In the genomic region with DNA sequence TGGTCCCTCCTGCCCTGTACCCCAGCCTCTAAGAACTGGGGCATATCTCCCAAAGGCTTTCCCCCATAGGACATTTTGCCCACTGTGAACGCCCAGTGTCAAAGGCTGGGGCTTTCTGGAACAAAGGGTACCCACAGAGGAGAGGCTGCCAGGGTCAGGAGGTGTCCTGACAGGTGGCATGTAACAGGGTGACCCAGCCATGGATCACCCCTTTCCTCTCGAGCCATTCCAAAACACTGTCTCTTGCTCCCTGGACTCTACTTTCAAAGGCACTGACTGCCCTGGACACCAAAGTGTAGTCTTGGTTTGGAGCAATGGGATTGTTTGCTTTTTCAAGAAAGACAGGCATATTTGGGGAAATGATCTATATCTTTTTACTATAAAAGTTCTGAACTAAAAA, we compare ENCODE assay signal across 26 mouse cellular contexts. TPM values are rescaled to one million over a fixed set of nuclear protein-coding genes. Genes with fewer than 3 reads are reported as not detected.
A peak's percentile ranks its signal among the peaks of the same experiment; 100 is the strongest.
DNase-seq lines count a peak whose midpoint lies in the region; ATAC-seq and TF ChIP-seq lines count a peak whose summit lies in the region.
"Had no signal": no experiment of that assay in that cellular context is flagged by ENCODE, and none has a peak within 500 bp of the region (broad histone marks: within the 10 kb centered on the region; RNA-seq: fewer than 3 reads in every experiment).

No protein-coding gene starts in this region.

- TF ChIP-seq CTCF in kidney, adult 2 months (conservative IDR thresholded peaks at IDR 0.05; ENCODE audit: insufficient read depth, insufficient read length, low read depth, low read length), result no peak

- ATAC-seq in heart, embryonic 11.5 days (replicated peaks; ENCODE audit: insufficient number of reproducible peaks, low FRiP score, low TSS enrichment), result no peak
- ATAC-seq in megakaryocyte, adult 5-6 weeks (ENCODE audit: poor library complexity, severe bottlenecking), result no peak
- ATAC-seq: activated CD4-positive, CD25-positive, alpha-beta regulatory T cell, adult 4 months; forebrain, embryonic 13.5 days; midbrain, embryonic 13.5 days had no signal

- no peak overlapping the region for H3K4me2 ChIP-seq in heart, embryonic 11.5 days
- H3K4me2 ChIP-seq: forebrain, embryonic 13.5 days; hindbrain, embryonic 12.5 days; liver, embryonic 13.5 days; midbrain, embryonic 13.5 days had no signal

- peaks cover 51% of the 10 kb centered on the region for H3K4me1 ChIP-seq in heart, embryonic 11.5 days (ENCODE audit: control insufficient read depth, insufficient read depth, low read length)
- H3K4me1 ChIP-seq in kidney, adult 2 months (ENCODE audit: control insufficient read depth, insufficient read depth, low read length), result peaks cover 30% of the 10 kb centered on the region
- H3K4me1 ChIP-seq in megakaryocyte, embryonic 14.5 days, result peaks cover 89% of the 10 kb centered on the region
- H3K4me1 ChIP-seq: forebrain, embryonic 13.5 days; midbrain, embryonic 13.5 days had no signal

- no peak for TF ChIP-seq POLR2A in kidney, adult 2 months (IDR thresholded peaks at IDR 0.05; ENCODE audit: low read depth, low read length)

- no peaks in the 10 kb centered on the region for H3K9me3 ChIP-seq in heart, embryonic 11.5 days (replicated peaks; ENCODE audit: control insufficient read depth, low read length)
- no peaks in the 10 kb centered on the region for H3K9me3 ChIP-seq in megakaryocyte, embryonic 14.5 days
- H3K9me3 ChIP-seq: forebrain, embryonic 13.5 days; hindbrain, embryonic 12.5 days; liver, embryonic 13.5 days; midbrain, embryonic 13.5 days had no signal

- peak overlapping the region; percentile 32; the same call in 1 of the 2 replicates for H3K27ac ChIP-seq in heart, embryonic 11.5 days (ENCODE audit: low read depth, low read length)
- peak overlapping the region; percentile 45 for H3K27ac ChIP-seq in kidney, adult 2 months (ENCODE audit: insufficient read depth, low read depth, low read length)
- peak overlapping the region; percentile 94 for H3K27ac ChIP-seq in macrophage
- H3K27ac ChIP-seq: forebrain, embryonic 13.5 days; hindbrain, embryonic 12.5 days; liver, embryonic 13.5 days; midbrain, embryonic 13.5 days had no signal

- H3K36me3 ChIP-seq in heart, embryonic 11.5 days (ENCODE audit: control insufficient read depth, insufficient read depth, low read length), result peaks cover 14% of the 10 kb centered on the region
- no peaks in the 10 kb centered on the region for H3K36me3 ChIP-seq in kidney, adult 2 months (ENCODE audit: control insufficient read depth, insufficient read depth, low read length)
- peaks cover 58% of the 10 kb centered on the region for H3K36me3 ChIP-seq in megakaryocyte, embryonic 14.5 days (replicated peaks; ENCODE audit: low read length)
- peaks cover 6% of the 10 kb centered on the region; the same call in 1 of the 2 replicates for H3K36me3 ChIP-seq in macrophage (ENCODE audit: inconsistent target)

- no peak for DNase-seq in heart, adult 9 months (ENCODE audit: low spot score in 2 of 2)
- DNase-seq in kidney, adult 2 months, result no peak
- DNase-seq in kidney, adult 11 months, result no peak
- DNase-seq: adrenal gland, adult 8-10 months; B cell, adult 2 months; cerebellum, adult 8-10 months; cerebellum, postnatal 36 days; embryo, embryonic 11 days; kidney, adult 18-20 months; kidney, postnatal 25 days; liver, embryonic 13.5 days; lung, adult 2 months; thymus, adult 18-20 months; thymus, postnatal 36 days had no signal

- no peaks in the 10 kb centered on the region for H3K27me3 ChIP-seq in heart, embryonic 11.5 days (ENCODE audit: control insufficient read depth, insufficient read depth, low read length)
- no peaks in the 10 kb centered on the region for H3K27me3 ChIP-seq in kidney, adult 2 months (replicated peaks; ENCODE audit: control insufficient read depth, insufficient read depth, low read length)
- no peaks in the 10 kb centered on the region for H3K27me3 ChIP-seq in megakaryocyte, embryonic 14.5 days (replicated peaks)
- H3K27me3 ChIP-seq: forebrain, embryonic 13.5 days; hindbrain, embryonic 12.5 days; liver, embryonic 13.5 days; midbrain, embryonic 13.5 days had no signal

- H3K4me3 ChIP-seq in heart, embryonic 11.5 days (ENCODE audit: low read depth, low read length), result no peak overlapping the region
- no peak overlapping the region for H3K4me3 ChIP-seq in kidney, adult 2 months (ENCODE audit: insufficient read depth, low read depth, low read length)
- H3K4me3 ChIP-seq in megakaryocyte, embryonic 14.5 days (replicated peaks), result peak overlapping the region; percentile 59
- no peak overlapping the region for H3K4me3 ChIP-seq in macrophage (ENCODE audit: inconsistent target)
- H3K4me3 ChIP-seq: forebrain, embryonic 13.5 days; hindbrain, embryonic 12.5 days; liver, embryonic 13.5 days; midbrain, embryonic 13.5 days had no signal

- 53% methylated on average over 2 of the region's 2 CpGs for WGBS in heart, embryonic 11.5 days (ENCODE audit: insufficient replicate concordance)
- WGBS in kidney, adult 2 months, result 71% methylated on average over 2 of the region's 2 CpGs
- 28% methylated on average over 2 of the region's 2 CpGs for WGBS in macrophage (ENCODE audit: missing documents)

- no peaks in the 10 kb centered on the region for H3K79me2 ChIP-seq in macrophage (ENCODE audit: inconsistent target)

- H3K9ac ChIP-seq in heart, embryonic 11.5 days (ENCODE audit: low read depth, low read length), result peak overlapping the region; percentile 31; the same call in 1 of the 2 replicates
- H3K9ac ChIP-seq: forebrain, embryonic 13.5 days; hindbrain, embryonic 12.5 days; liver, embryonic 13.5 days; midbrain, embryonic 13.5 days had no signal

RNA-seq across cellular contexts. Expression of gene Fam186b, which starts 34.6 kb away (rescaled TPM):
- polyA plus RNA-seq in heart, embryonic 11.5 days (2014; fragmentation: Nextera tagmentation; extraction: Ambion mirVana), result 0.17 and 0.66 TPM in 2 replicates
- polyA plus RNA-seq in kidney, adult 2 months (2012; rRNA removed), result 0.13 and 0.24 TPM in 2 replicates
- not detected in 2 replicates for polyA plus RNA-seq in megakaryocyte, embryonic 14.5 days (2012; ENCODE audit: insufficient read depth, low replicate concordance)
- not detected in 2 replicates for total RNA-seq in megakaryocyte, adult 5-6 weeks (2015)
- not detected in 2 replicates for total RNA-seq in megakaryocyte, adult 5-6 weeks (2017)
- total RNA-seq in macrophage (2018; cell fraction: chromatin; rRNA removed), result not detected
- not detected for total RNA-seq in macrophage (2018; cell fraction: cytosol; rRNA removed)
- total RNA-seq in macrophage (2018; cell fraction: nucleus; rRNA removed), result 1 to 10 TPM in 1 of 26 experiments, not detected in 25; 1.3 TPM
- not detected in 3 replicates for polyA plus RNA-seq in macrophage (2018)
- total RNA-seq: gastrocnemius, adult 18-20 months; MEL had no signal
- polyA plus RNA-seq: liver, embryonic 13.5 days; lung, adult 2 months; neural tube, embryonic 11.5 days; small intestine, adult 2 months had no signal

RNA-seq across cellular contexts. Expression of gene Prpf40b, which starts 35.4 kb away (rescaled TPM):
- 34.6 and 37.4 TPM in 2 replicates for polyA plus RNA-seq in heart, embryonic 11.5 days (2014; fragmentation: Nextera tagmentation; extraction: Ambion mirVana)
- 48.0 and 59.4 TPM in 2 replicates for polyA plus RNA-seq in kidney, adult 2 months (2012; rRNA removed)
- 14.7 and 16.8 TPM in 2 replicates for polyA plus RNA-seq in megakaryocyte, embryonic 14.5 days (2012; ENCODE audit: insufficient read depth, low replicate concordance)
- 0.27 and 0.89 TPM in 2 replicates for total RNA-seq in megakaryocyte, adult 5-6 weeks (2015)
- total RNA-seq in megakaryocyte, adult 5-6 weeks (2017), result 0.12 and 1.1 TPM in 2 replicates
- total RNA-seq in macrophage (2018; cell fraction: chromatin; rRNA removed), result 100 to 1,000 TPM in 2 of 26 experiments, 10 to 100 TPM in 24; 23.8 to 123 (median 63.9) TPM
- total RNA-seq in macrophage (2018; cell fraction: cytosol; rRNA removed), result 1 to 10 TPM; 2.8 to 8.8 (median 5.8) TPM
- total RNA-seq in macrophage (2018; cell fraction: nucleus; rRNA removed), result 10 to 100 TPM in 25 of 26 experiments, 1 to 10 TPM in 1; 9.4 to 58.6 (median 23.4) TPM
- polyA plus RNA-seq in macrophage (2018), result 6.5 to 9.7 TPM (median 7.5 TPM) in 3 replicates

RNA-seq across cellular contexts. Expression of gene Fmnl3, which starts 40.0 kb away (rescaled TPM):
- 11.0 and 11.4 TPM in 2 replicates for polyA plus RNA-seq in heart, embryonic 11.5 days (2014; fragmentation: Nextera tagmentation; extraction: Ambion mirVana)
- polyA plus RNA-seq in kidney, adult 2 months (2012; rRNA removed), result 26.8 and 26.9 TPM in 2 replicates
- polyA plus RNA-seq in megakaryocyte, embryonic 14.5 days (2012; ENCODE audit: insufficient read depth, low replicate concordance), result 4.4 and 6.8 TPM in 2 replicates
- 7.9 and 10.1 TPM in 2 replicates for total RNA-seq in megakaryocyte, adult 5-6 weeks (2015)
- total RNA-seq in megakaryocyte, adult 5-6 weeks (2017), result 11.4 and 16.3 TPM in 2 replicates
- total RNA-seq in macrophage (2018; cell fraction: chromatin; rRNA removed), result 10 to 100 TPM in 21 of 26 experiments, 1 to 10 TPM in 5; 2.4 to 38.1 (median 15.1) TPM
- 10 to 100 TPM in 7 of 26 experiments, 1 to 10 TPM in 19; 5.2 to 12.7 (median 9.1) TPM for total RNA-seq in macrophage (2018; cell fraction: cytosol; rRNA removed)
- 10 to 100 TPM in 13 of 26 experiments, 1 to 10 TPM in 13; 4.9 to 30.3 (median 9.9) TPM for total RNA-seq in macrophage (2018; cell fraction: nucleus; rRNA removed)
- 7.2 to 21.2 TPM (median 8.2 TPM) in 3 replicates for polyA plus RNA-seq in macrophage (2018)

Comparison
In these comparisons a context has a peak if more than half of its experiments do, and no peak if none do; other contexts are left out.
1. H3K27ac ChIP-seq: peak in every context shown above with its lines; median percentile 94 in macrophage; 45 in kidney, adult 2 months; 32 in heart, embryonic 11.5 days.